Mouse (Mus musculus) embryonic stem cell, embryonic (primary cell): Measurements from ENCODE around the gene Pdgfd.

Source experiments
- CTCF ChIA-PET, 4 experiments: fragments of 300-600 bp in 2 of 4; fragments of 350-600 bp in 2 of 4; sonication (Branson Sonifier 250); formaldehyde crosslinking; loops; one replicate each; lab custom pipeline; 2022; ENCODE audit warnings: inconsistent platforms in 2 of 4; lab: Charles Lee
- POLR2A ChIA-PET, 4 experiments: fragments of 300-600 bp in 2 of 4; fragments of 350-600 bp in 2 of 4; sonication (Branson Sonifier 250); formaldehyde crosslinking; loops; one replicate each; lab custom pipeline; 2022; ENCODE audit warnings: antibody characterized with exemption in 4 of 4, inconsistent platforms in 1 of 4; lab: Charles Lee

The Pdgfd gene

GRCm38 (mm10) chr9:6424606-6425005, 256.2 kb downstream of the Pdgfd start:
- CTCF ChIA-PET: no interaction called here
- POLR2A ChIA-PET: no interaction called here
